Mouse (Mus musculus): ENCODE results near the gene Lcp1.

- TF ChIP-seq POLR2A (IDR thresholded peaks at IDR 0.05; ENCODE audit: extremely low read depth, insufficient read depth, low read length) (no peak), CTCF (IDR thresholded peaks at IDR 0.05; ENCODE audit: extremely low read depth, insufficient read depth, low read length) (no peak)
Measured at GRCm38 (mm10) chr14:75175781-75176180, 44.9 kb downstream of the Lcp1 start.

Measured in cortical plate, adult 2 months (tissue).